In genomic region chr7:28811640-28812275, GRCm38 (mm10) we compare ENCODE assay signal across 8 mouse cellular contexts. TPM values are rescaled to one million over a fixed set of nuclear protein-coding genes. Genes with fewer than 3 reads are reported as not detected.
DNase-seq lines count a peak whose midpoint lies in the region; ATAC-seq lines count a peak whose summit lies in the region.

No protein-coding gene starts in this region.

- no peak for DNase-seq in kidney, postnatal 36 days
- no peak for DNase-seq in thymus, postnatal 14 days
- DNase-seq in layer of hippocampus, postnatal 36 days: no peak

- H3K4me1 ChIP-seq in kidney, embryonic 14.5 days (ENCODE audit: control insufficient read depth, insufficient read depth, low read length): peaks cover 45% of the 10 kb centered on the region
- peaks cover 22% of the 10 kb centered on the region for H3K4me1 ChIP-seq in brown adipose tissue, adult 24 weeks (ENCODE audit: control insufficient read depth, insufficient read depth, insufficient read length, low read length)
- peaks cover 61% of the 10 kb centered on the region for H3K4me1 ChIP-seq in hindbrain, embryonic 13.5 days (replicated peaks)
- H3K4me1 ChIP-seq in midbrain, embryonic 13.5 days (replicated peaks): peaks cover 62% of the 10 kb centered on the region

- 4% methylated on average over 7 of the region's 7 CpGs for WGBS in kidney, embryonic 14.5 days
- 17% methylated on average over 7 of the region's 7 CpGs for whole genome bisulfite sequencing in hindbrain, embryonic 13.5 days
- WGBS in midbrain, embryonic 13.5 days: 14% methylated on average over 7 of the region's 7 CpGs

- H3K27me3 ChIP-seq in kidney, embryonic 14.5 days (ENCODE audit: control insufficient read depth, insufficient read depth, low read length): no peaks in the 10 kb centered on the region
- H3K27me3 ChIP-seq in hindbrain, embryonic 13.5 days: no peaks in the 10 kb centered on the region
- no peaks in the 10 kb centered on the region for H3K27me3 ChIP-seq in midbrain, embryonic 13.5 days

- H3K36me3 ChIP-seq in kidney, embryonic 14.5 days (ENCODE audit: control insufficient read depth, insufficient read depth, low read length): peaks cover 51% of the 10 kb centered on the region
- H3K36me3 ChIP-seq in hindbrain, embryonic 13.5 days: peaks cover 48% of the 10 kb centered on the region
- H3K36me3 ChIP-seq in midbrain, embryonic 13.5 days: peaks cover 45% of the 10 kb centered on the region

- H3K4me2 ChIP-seq in kidney, embryonic 14.5 days (replicated peaks; ENCODE audit: low read depth, low read length): peak overlapping the region; percentile 91
- peak overlapping the region; percentile 86 for H3K4me2 ChIP-seq in hindbrain, embryonic 13.5 days
- peak overlapping the region; percentile 92 for H3K4me2 ChIP-seq in midbrain, embryonic 13.5 days (replicated peaks)

- no peaks in the 10 kb centered on the region for H3K9me3 ChIP-seq in kidney, embryonic 14.5 days (ENCODE audit: control insufficient read depth, low read length)
- no peaks in the 10 kb centered on the region for H3K9me3 ChIP-seq in hindbrain, embryonic 13.5 days
- H3K9me3 ChIP-seq in midbrain, embryonic 13.5 days: no peaks in the 10 kb centered on the region

- peak overlapping the region; percentile 99 for H3K27ac ChIP-seq in kidney, embryonic 14.5 days (ENCODE audit: low read depth, low read length)
- peak overlapping the region; percentile 92 for H3K27ac ChIP-seq in brown adipose tissue, adult 24 weeks (replicated peaks; ENCODE audit: low read depth, low read length)
- H3K27ac ChIP-seq in hindbrain, embryonic 13.5 days: peak overlapping the region; percentile 30
- peak overlapping the region; percentile 98; the same call in 1 of the 2 replicates for H3K27ac ChIP-seq in midbrain, embryonic 13.5 days

- no peak for ATAC-seq in kidney, embryonic 14.5 days (ENCODE audit: low FRiP score, low TSS enrichment)
- no peak for ATAC-seq in hindbrain, embryonic 13.5 days (ENCODE audit: low FRiP score)
- no peak for ATAC-seq in midbrain, embryonic 13.5 days
- ATAC-seq in frontal cortex, adult (ENCODE audit: low TSS enrichment): no peak

- H3K4me3 ChIP-seq in kidney, embryonic 14.5 days (ENCODE audit: low read length): peak overlapping the region; percentile 91
- H3K4me3 ChIP-seq in brown adipose tissue, adult 24 weeks (ENCODE audit: insufficient read depth, low read depth, low read length): peak overlapping the region; percentile 75
- H3K4me3 ChIP-seq in hindbrain, embryonic 13.5 days: peak overlapping the region; percentile 76
- H3K4me3 ChIP-seq in midbrain, embryonic 13.5 days (replicated peaks): peak overlapping the region; percentile 81

- H3K9ac ChIP-seq in kidney, embryonic 14.5 days (ENCODE audit: low read depth, low read length): peak overlapping the region; percentile 99
- H3K9ac ChIP-seq in hindbrain, embryonic 13.5 days: peak overlapping the region; percentile 90
- H3K9ac ChIP-seq in midbrain, embryonic 13.5 days (replicated peaks): peak overlapping the region; percentile 71

RNA-seq across cellular contexts. Expression of gene Hnrnpl, which starts 3.4 kb away (rescaled TPM):
- 283 and 322 TPM in 2 replicates for polyA plus RNA-seq in kidney, embryonic 14.5 days (2014; fragmentation: Nextera tagmentation; extraction: Ambion mirVana)
- 122 and 131 TPM in 2 replicates for polyA plus RNA-seq in brown adipose tissue, adult 24 weeks (2012; ENCODE audit: insufficient read depth, insufficient read length, missing spikeins)
- polyA plus RNA-seq in hindbrain, embryonic 13.5 days (2015; fragmentation: Nextera tagmentation; extraction: Ambion mirVana): 200 and 202 TPM in 2 replicates
- 238 and 239 TPM in 2 replicates for polyA plus RNA-seq in midbrain, embryonic 13.5 days (2015; fragmentation: Nextera tagmentation; extraction: Ambion mirVana)
- total RNA-seq in layer of hippocampus, postnatal 36 days (2021): 100 to 1,000 TPM; 417 to 431 TPM

RNA-seq across cellular contexts. Expression of gene Ech1, which starts 13.3 kb away (rescaled TPM):
- polyA plus RNA-seq in kidney, embryonic 14.5 days (2014; fragmentation: Nextera tagmentation; extraction: Ambion mirVana): 134 and 150 TPM in 2 replicates
- 3,379 and 3,601 TPM in 2 replicates for polyA plus RNA-seq in brown adipose tissue, adult 24 weeks (2012; ENCODE audit: insufficient read depth, insufficient read length, missing spikeins)
- 81.8 and 87.5 TPM in 2 replicates for polyA plus RNA-seq in hindbrain, embryonic 13.5 days (2015; fragmentation: Nextera tagmentation; extraction: Ambion mirVana)
- 69.4 and 71.6 TPM in 2 replicates for polyA plus RNA-seq in midbrain, embryonic 13.5 days (2015; fragmentation: Nextera tagmentation; extraction: Ambion mirVana)
- total RNA-seq in layer of hippocampus, postnatal 36 days (2021): 10 to 100 TPM; 60.8 to 61.8 TPM

RNA-seq across cellular contexts. Expression of gene Lgals4, which starts 21.9 kb away (rescaled TPM):
- polyA plus RNA-seq in kidney, embryonic 14.5 days (2014; fragmentation: Nextera tagmentation; extraction: Ambion mirVana): 3.8 and 3.9 TPM in 2 replicates
- 12.0 and 14.6 TPM in 2 replicates for polyA plus RNA-seq in brown adipose tissue, adult 24 weeks (2012; ENCODE audit: insufficient read depth, insufficient read length, missing spikeins)
- polyA plus RNA-seq in hindbrain, embryonic 13.5 days (2015; fragmentation: Nextera tagmentation; extraction: Ambion mirVana): 5.6 and 6.3 TPM in 2 replicates
- 4.5 and 5.8 TPM in 2 replicates for polyA plus RNA-seq in midbrain, embryonic 13.5 days (2015; fragmentation: Nextera tagmentation; extraction: Ambion mirVana)
- total RNA-seq in layer of hippocampus, postnatal 36 days (2021): 1 to 10 TPM; 3.6 to 6.1 TPM

RNA-seq across cellular contexts. Expression of gene Rinl, which starts 23.0 kb away (rescaled TPM):
- 2.9 and 5.6 TPM in 2 replicates for polyA plus RNA-seq in kidney, embryonic 14.5 days (2014; fragmentation: Nextera tagmentation; extraction: Ambion mirVana)
- polyA plus RNA-seq in brown adipose tissue, adult 24 weeks (2012; ENCODE audit: insufficient read depth, insufficient read length, missing spikeins): 2.5 and 4.6 TPM in 2 replicates
- 2.7 and 2.8 TPM in 2 replicates for polyA plus RNA-seq in hindbrain, embryonic 13.5 days (2015; fragmentation: Nextera tagmentation; extraction: Ambion mirVana)
- 1.9 and 2.3 TPM in 2 replicates for polyA plus RNA-seq in midbrain, embryonic 13.5 days (2015; fragmentation: Nextera tagmentation; extraction: Ambion mirVana)
- total RNA-seq in layer of hippocampus, postnatal 36 days (2021): 1 to 10 TPM; 2.5 TPM

RNA-seq across cellular contexts. Expression of gene Nfkbib, which starts 44.4 kb away (rescaled TPM):
- 39.2 and 43.9 TPM in 2 replicates for polyA plus RNA-seq in kidney, embryonic 14.5 days (2014; fragmentation: Nextera tagmentation; extraction: Ambion mirVana)
- 15.5 and 16.9 TPM in 2 replicates for polyA plus RNA-seq in brown adipose tissue, adult 24 weeks (2012; ENCODE audit: insufficient read depth, insufficient read length, missing spikeins)
- 58.6 and 59.5 TPM in 2 replicates for polyA plus RNA-seq in hindbrain, embryonic 13.5 days (2015; fragmentation: Nextera tagmentation; extraction: Ambion mirVana)
- 52.7 and 56.7 TPM in 2 replicates for polyA plus RNA-seq in midbrain, embryonic 13.5 days (2015; fragmentation: Nextera tagmentation; extraction: Ambion mirVana)
- 10 to 100 TPM; 25.3 to 29.2 TPM for total RNA-seq in layer of hippocampus, postnatal 36 days (2021)

Comparison
In these comparisons a context has a peak if more than half of its experiments do, and no peak if none do; other contexts are left out.
1. H3K27ac ChIP-seq: peak in every context shown above with its lines; median percentile 99 in kidney, embryonic 14.5 days; 98 in midbrain, embryonic 13.5 days; 92 in brown adipose tissue, adult 24 weeks; 30 in hindbrain, embryonic 13.5 days.
2. RNA of gene Ech1, which starts 13.3 kb away (polyA plus RNA-seq): 3,379 to 3,601 TPM in brown adipose tissue, adult 24 weeks; 134 to 150 TPM in kidney, embryonic 14.5 days, 81.8 to 87.5 TPM in hindbrain, embryonic 13.5 days and 69.4 to 71.6 TPM in midbrain, embryonic 13.5 days; every median in the first group is over 10 times any median in the second.
3. Peak in every context shown above with its lines, with median percentiles within 50 percentile points of each other: H3K4me2 ChIP-seq, H3K4me3 ChIP-seq and H3K9ac ChIP-seq.